Mouse (Mus musculus) ES-E14 (cell line): ENCODE measurements around the gene Map3k14. TPM values are rescaled to one million over a fixed set of nuclear protein-coding genes. Genes with fewer than 3 reads are reported as not detected.

Experiments
- DNase-seq: peaks from one replicate; pipeline ENCODE4 v3.0.0-alpha.2; 2013; ENCODE audit warnings: low read depth, low spot score
- H3K27ac ChIP-seq: 2 replicates; pipeline ENCODE4 v1.5.1; 2012; ENCODE audit warnings: low read depth, mild to moderate bottlenecking, low read length, moderate library complexity, mixed read lengths; ENCODE audit not compliant: poor library complexity, insufficient read depth, severe bottlenecking
- H3K36me3 ChIP-seq: 2 replicates; pipeline ENCODE4 v1.6.1; 2012; ENCODE audit warnings: mild to moderate bottlenecking, low read length, moderate library complexity, mixed read lengths; ENCODE audit not compliant: control insufficient read depth, poor library complexity, insufficient read depth, severe bottlenecking
- H3K4me1 ChIP-seq, 2 experiments: fragments of 150-350 bp in 1 of 2; sonication (generic) in 1 of 2; 2 replicates each; pipeline ENCODE4 v1.6.1; 2012; ENCODE audit warnings: low read length in 2 of 2, mild to moderate bottlenecking in 1 of 2, mixed read lengths in 1 of 2; ENCODE audit not compliant: control insufficient read depth in 2 of 2, insufficient read depth in 2 of 2, poor library complexity in 1 of 2
- H3K4me3 ChIP-seq, 2 experiments: fragments of 150-350 bp in 1 of 2; sonication (generic) in 1 of 2; 2 replicates each; pipeline ENCODE4 v1.5.1; 2012; ENCODE audit warnings: low read length in 2 of 2, low read depth in 1 of 2, mild to moderate bottlenecking in 1 of 2, mixed read lengths in 1 of 2; ENCODE audit not compliant: insufficient read depth in 1 of 2, poor library complexity in 1 of 2, severe bottlenecking in 1 of 2
- H3K9ac ChIP-seq: 2 replicates; pipeline ENCODE4 v1.6.1; 2012; ENCODE audit warnings: low read depth, mild to moderate bottlenecking, low read length, mixed read lengths; ENCODE audit not compliant: poor library complexity, insufficient read depth, severe bottlenecking
- H3K9me3 ChIP-seq: fragments of 150-350 bp; sonication (generic); 2 replicates; pipeline ENCODE4 v1.6.1; 2012; ENCODE audit warnings: low read depth, mild to moderate bottlenecking, low read length; ENCODE audit not compliant: control insufficient read depth, insufficient read depth
- CHD2 ChIP-seq: IDR thresholded peaks from 2 replicates; pipeline ENCODE4 v1.6.1; 2014; ENCODE audit warnings: mild to moderate bottlenecking, low read depth, low read length, inconsistent platforms
- HCFC1 ChIP-seq: IDR thresholded peaks from 2 replicates; pipeline ENCODE4 v1.6.1; 2012; ENCODE audit warnings: low read length, inconsistent platforms, borderline replicate concordance; ENCODE audit not compliant: insufficient read depth
- MAFK ChIP-seq: IDR thresholded peaks from 2 replicates; pipeline ENCODE4 v1.6.1; 2014; ENCODE audit warnings: mild to moderate bottlenecking, low read depth, low read length, inconsistent platforms; ENCODE audit not compliant: insufficient read depth
- ZC3H11A ChIP-seq: IDR thresholded peaks from 2 replicates; pipeline ENCODE4 v1.6.1; 2012; ENCODE audit warnings: low read depth, mild to moderate bottlenecking, inconsistent platforms, low read length, borderline replicate concordance
- ZNF384 ChIP-seq: IDR thresholded peaks from 2 replicates; pipeline ENCODE4 v1.6.1; 2012; ENCODE audit warnings: low read depth, low read length, inconsistent platforms
- in situ Hi-C, 2 experiments: fragments of 600-800 bp; cut with MboI; formaldehyde crosslinking; loops; one replicate each; pipeline ENCODE4 v1.15.1; 2025; ENCODE audit warnings: low sequenced_read_pairs in 2 of 2, inconsistent platforms in 1 of 2; ENCODE audit not compliant: unreplicated experiment in 2 of 2
- total RNA-seq: library from RNA; depleted of rRNA; stranded (reverse); fragments of 300-350 nt; gene quantifications from 2 replicates; pipeline ENCODE4 v1.2.3, GENCODE M21; 2012

Gene Map3k14
- total RNA-seq, 1 experiment, result 4.5 TPM

GRCm38 (mm10) chr11:103276450-103276849, 9.2 kb upstream of the Map3k14 start:
- no peaks in the 10 kb centered on the region for H3K9me3 ChIP-seq
- no peaks in the 10 kb centered on the region for H3K36me3 ChIP-seq
- TF ChIP-seq CHD2 (no peak), MAFK (no peak), HCFC1 (no peak), ZNF384 (no peak), ZC3H11A (no peak)
- H3K4me1 ChIP-seq, result no peaks in the 10 kb centered on the region
- H3K4me3 ChIP-seq, result no peak overlapping the region
- in situ Hi-C loops, result no loop called here
- H3K9ac ChIP-seq, result no peak overlapping the region
- H3K27ac ChIP-seq, result no peak overlapping the region
- no peak for DNase-seq

GRCm38 (mm10) chr11:103272888-103273287, 5.6 kb upstream of the Map3k14 start:
- Histone ChIP-seq H3K9me3 (no peaks in the 10 kb centered on the region), H3K9ac (no peak overlapping the region), H3K4me3 (no peak overlapping the region), H3K27ac (no peak overlapping the region), H3K36me3 (no peaks in the 10 kb centered on the region), H3K4me1 (no peaks in the 10 kb centered on the region; a peak in 1 of 4 replicates)
- DNase-seq, result no peak
- in situ Hi-C loops, result no loop called here
- TF ChIP-seq HCFC1 (no peak), ZNF384 (no peak), CHD2 (no peak), MAFK (no peak), ZC3H11A (no peak)

DNA sequence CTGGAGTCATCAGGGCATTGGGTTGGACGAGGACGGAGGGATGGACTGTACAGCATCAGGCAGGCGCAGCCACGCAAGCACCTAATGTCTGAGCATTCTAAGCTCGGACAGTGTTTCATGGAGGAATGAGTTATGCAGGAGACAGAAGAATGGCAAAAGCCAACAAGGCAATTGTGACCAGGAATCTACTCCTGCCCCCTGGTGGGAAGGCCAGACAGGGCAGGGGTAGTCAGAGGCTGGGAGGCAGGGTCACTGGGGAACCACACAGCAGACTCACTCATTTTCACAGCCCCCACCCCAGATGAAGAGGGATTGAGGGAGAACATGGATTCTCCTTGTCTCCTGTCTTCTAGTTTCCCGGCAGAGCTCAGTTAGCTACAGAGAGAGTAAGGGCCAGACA, 4.7 kb upstream of the Map3k14 start:
- H3K4me1 ChIP-seq, result no peaks in the 10 kb centered on the region; a peak in 2 of 4 replicates
- DNase-seq, result no peak
- no peak overlapping the region for H3K9ac ChIP-seq
- no peaks in the 10 kb centered on the region for H3K36me3 ChIP-seq
- no peaks in the 10 kb centered on the region for H3K9me3 ChIP-seq
- TF ChIP-seq HCFC1 (no peak), CHD2 (no peak), MAFK (no peak), ZNF384 (no peak), ZC3H11A (no peak)
- no peak overlapping the region for H3K4me3 ChIP-seq
- no peak overlapping the region for H3K27ac ChIP-seq
- in situ Hi-C loops, result no loop called here

- DNase-seq, result no peak
- no peak overlapping the region for H3K4me3 ChIP-seq
- TF ChIP-seq MAFK, result no peak
- no peak for TF ChIP-seq CHD2
- no peak for TF ChIP-seq ZNF384
- no peak for TF ChIP-seq ZC3H11A
- TF ChIP-seq HCFC1, result no peak
- H3K4me1 ChIP-seq, result no peaks in the 10 kb centered on the region; a peak in 2 of 4 replicates
- in situ Hi-C loops, result no loop called here
- no peaks in the 10 kb centered on the region for H3K36me3 ChIP-seq
- no peaks in the 10 kb centered on the region for H3K9me3 ChIP-seq
- H3K27ac ChIP-seq, result no peak overlapping the region
- no peak overlapping the region for H3K9ac ChIP-seq
Measured at GRCm38 (mm10) chr11:103269426-103269825, 2.2 kb upstream of the Map3k14 start.

DNA sequence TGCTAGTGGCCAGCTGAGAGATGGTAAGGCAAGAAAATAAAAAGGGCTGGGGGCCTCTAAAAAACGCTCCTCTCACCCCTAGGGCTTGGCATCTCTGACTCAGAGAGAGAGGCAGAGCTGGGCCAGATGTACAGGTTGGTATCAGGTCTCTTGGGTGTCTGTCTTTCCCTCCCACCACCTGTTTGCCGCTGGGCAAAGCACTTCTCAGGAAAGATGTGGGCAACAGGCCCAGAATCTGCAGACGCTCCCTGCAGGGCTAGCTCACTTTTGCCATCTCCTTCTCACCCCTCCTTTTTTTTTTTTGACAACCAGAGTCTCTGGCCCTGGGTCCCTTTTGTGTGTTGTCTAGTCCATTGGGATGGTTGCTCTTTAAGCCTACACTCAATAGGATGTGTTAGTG, 1.6 kb upstream of the Map3k14 start:
- no peak overlapping the region for H3K4me3 ChIP-seq
- H3K4me1 ChIP-seq, result no peaks in the 10 kb centered on the region; a peak in 2 of 4 replicates
- H3K9ac ChIP-seq, result no peak overlapping the region
- no peaks in the 10 kb centered on the region for H3K9me3 ChIP-seq
- no peak overlapping the region for H3K27ac ChIP-seq
- H3K36me3 ChIP-seq, result no peaks in the 10 kb centered on the region
- in situ Hi-C loops, result no loop called here
- TF ChIP-seq HCFC1 (no peak), CHD2 (no peak), ZC3H11A (no peak), ZNF384 (no peak), MAFK (no peak)
- DNase-seq, result no peak
